Mouse (Mus musculus) cerebellum, adult 11 months (tissue): ENCODE measurements at regions not wholly inside any gene's neighbourhood (a gene's known extent, or its start where the extent isn't known, plus 50 kb on each side); places are given as distances from the start of the nearest gene placed in this dataset.
A peak's percentile ranks its signal among the peaks of the same experiment; 100 is the strongest.

Source experiments
- DNase-seq: peaks from one replicate; pipeline ENCODE4 v3.0.0; 2022

- DNase-seq: no peak
Observed at GRCm38 (mm10) chr15:59171120-59171519, 282.0 kb downstream of the Gm49356 start.

GRCm38 (mm10) chr15:59173452-59174245 lies 284.6 kb downstream of the Gm49356 start:
- DNase-seq: no peak

- no peak for DNase-seq
Observed at GRCm38 (mm10) chr15:59174246-59174751, 285.2 kb downstream of the Gm49356 start.

- no peak for DNase-seq
Observed at GRCm38 (mm10) chr15:59174893-59175531, 285.9 kb downstream of the Gm49356 start.

- DNase-seq: no peak
Observed at GRCm38 (mm10) chr15:59180076-59180475, 291.0 kb downstream of the Gm49356 start.

GRCm38 (mm10) chr15:59184461-59184860 lies 295.4 kb downstream of the Gm49356 start:
- DNase-seq: no peak

- DNase-seq: no peak
Observed at GRCm38 (mm10) chr15:59187566-59187965, 298.5 kb downstream of the Gm49356 start.

GRCm38 (mm10) chr15:59188371-59188770 lies 299.3 kb downstream of the Gm49356 start:
- DNase-seq: no peak

GRCm38 (mm10) chr15:59190511-59190910 lies 301.4 kb downstream of the Gm49356 start:
- DNase-seq: no peak

GRCm38 (mm10) chr15:59194421-59194820 lies 305.3 kb downstream of the Gm49356 start:
- DNase-seq: peak; percentile 96

- no peak for DNase-seq
Observed at GRCm38 (mm10) chr15:59196351-59196750, 307.3 kb downstream of the Gm49356 start.

GRCm38 (mm10) chr15:59197455-59198391 lies 308.6 kb downstream of the Gm49356 start:
- no peak for DNase-seq

GRCm38 (mm10) chr15:59201386-59201785 lies 312.3 kb downstream of the Gm49356 start:
- no peak for DNase-seq

- no peak for DNase-seq
Observed at GRCm38 (mm10) chr15:59201894-59202670, 313.0 kb downstream of the Gm49356 start.

GRCm38 (mm10) chr15:59203097-59203849 lies 314.2 kb downstream of the Gm49356 start:
- DNase-seq: no peak

- DNase-seq: no peak
Observed at GRCm38 (mm10) chr15:59203850-59204625, 314.9 kb downstream of the Gm49356 start.

GRCm38 (mm10) chr15:59205091-59205490 lies 316.0 kb downstream of the Gm49356 start:
- DNase-seq: no peak

- DNase-seq: no peak
Observed at GRCm38 (mm10) chr15:59205544-59205943, 316.4 kb downstream of the Gm49356 start.

GRCm38 (mm10) chr15:59206636-59207035 lies 317.5 kb downstream of the Gm49356 start:
- no peak for DNase-seq

- DNase-seq: no peak
Observed at GRCm38 (mm10) chr15:59207976-59208375, 318.9 kb downstream of the Gm49356 start.

GRCm38 (mm10) chr15:59212362-59212761 lies 323.3 kb downstream of the Gm49356 start:
- DNase-seq: no peak
